Mouse (Mus musculus) limb, embryonic 11.5 days (tissue): ENCODE results near the gene Wnk4. TPM values are rescaled to one million over a fixed set of nuclear protein-coding genes. Genes with fewer than 3 reads are reported as not detected.
A peak's percentile ranks its signal among the peaks of the same experiment; 100 is the strongest.

Source experiments
- ATAC-seq: fragments of 200-750 bp; cut with Nextera tagmentation; 2 replicates; pipeline ENCODE4 v1.8.0; 2017; ENCODE audit warnings: low read depth; ENCODE audit not compliant: insufficient number of reproducible peaks, low FRiP score, low TSS enrichment
- DNase-seq: peaks from one replicate; pipeline ENCODE4 v3.0.0-alpha.2; 2015; ENCODE audit warnings: low spot score
- H3K27ac ChIP-seq: fragments of 300-500 bp; sonication (generic); replicated peaks from 2 replicates; pipeline ENCODE4 v1.5.1; 2014; ENCODE audit warnings: low read depth, mild to moderate bottlenecking, low read length
- H3K27me3 ChIP-seq: fragments of 300-500 bp; sonication (generic); 2 replicates; pipeline ENCODE4 v1.6.1; 2014; ENCODE audit warnings: mild to moderate bottlenecking, low read length, mixed read lengths; ENCODE audit not compliant: control insufficient read depth, insufficient read depth
- H3K36me3 ChIP-seq: fragments of 300-500 bp; sonication (generic); 2 replicates; pipeline ENCODE4 v1.6.1; 2014; ENCODE audit warnings: mild to moderate bottlenecking, low read length, moderate library complexity, mixed read lengths; ENCODE audit not compliant: control insufficient read depth, insufficient read depth
- H3K4me1 ChIP-seq: fragments of 300-500 bp; sonication (generic); 2 replicates; pipeline ENCODE4 v1.6.1; 2014; ENCODE audit warnings: low read length, mixed read lengths; ENCODE audit not compliant: control insufficient read depth, insufficient read depth
- H3K4me2 ChIP-seq: fragments of 300-500 bp; sonication (generic); 2 replicates; pipeline ENCODE4 v1.6.1; 2014; ENCODE audit warnings: low read depth, mild to moderate bottlenecking, moderate library complexity; ENCODE audit not compliant: severe bottlenecking
- H3K4me3 ChIP-seq: fragments of 300-500 bp; sonication (generic); 2 replicates; pipeline ENCODE4 v1.5.1; 2014; ENCODE audit warnings: low read depth, low read length
- H3K9ac ChIP-seq: fragments of 300-500 bp; sonication (generic); 2 replicates; pipeline ENCODE4 v1.6.1; 2014; ENCODE audit warnings: mild to moderate bottlenecking, low read length
- H3K9me3 ChIP-seq: fragments of 300-500 bp; sonication (generic); 2 replicates; pipeline ENCODE4 v1.6.1; 2016; ENCODE audit warnings: low read length; ENCODE audit not compliant: control insufficient read depth
- WGBS: fragments of 180-500 bp; shearing (Covaris S2); extraction: QIAGEN DNeasy Blood & Tissue Kit; methylation state at CpG from one replicate; pipeline ENCODE4 v1.1.7; 2014; 5-methylcytosine and 5-hydroxymethylcytosine counted together
- polyA plus RNA-seq: library from polyadenylated mRNA; unstranded; fragments of >200 nt; fragmentation: Nextera tagmentation; extraction: Ambion mirVana; gene quantifications from 2 replicates; pipeline ENCODE4 v1.2.1, GENCODE M21; 2014

The Wnk4 gene
- polyA plus RNA-seq, 1 experiment from 2014 or later: 7.0 TPM

DNA sequence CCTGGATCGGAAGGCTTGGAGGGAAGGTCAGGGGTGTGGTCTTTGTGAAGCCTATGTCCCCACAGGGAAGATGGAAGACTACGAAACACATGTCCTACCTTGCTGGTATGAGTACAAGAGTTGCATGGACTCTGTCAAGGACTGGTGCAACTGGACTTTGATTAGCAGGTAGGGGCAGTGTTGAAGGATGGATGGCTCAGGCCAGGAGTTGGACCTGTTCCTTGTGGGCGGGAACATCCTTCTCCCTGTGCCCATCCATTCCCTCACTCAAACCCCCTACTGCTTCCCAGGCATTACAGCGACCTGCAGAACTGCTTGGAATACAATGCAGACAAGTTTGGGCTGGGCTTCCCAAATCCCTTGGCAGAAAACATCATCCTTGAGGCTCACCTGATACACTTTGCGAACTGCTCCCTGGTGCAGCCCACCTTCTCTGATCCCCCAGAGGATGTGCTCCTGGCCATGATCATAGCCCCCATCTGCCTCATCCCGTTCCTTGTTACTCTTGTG lies 12.8 kb upstream of the Wnk4 start:
- Histone ChIP-seq H3K27me3 (0 out of 2 replicates have a peak, but pooled peaks cover 5% of the 10 kb centered on the region), H3K4me1 (peaks cover 26% of the 10 kb centered on the region), H3K36me3 (no peaks in the 10 kb centered on the region), H3K9me3 (no peaks in the 10 kb centered on the region), H3K9ac (no peak overlapping the region), H3K4me3 (peak overlapping the region; percentile 2; the same call in 1 of the 2 replicates), H3K27ac (no peak overlapping the region), H3K4me2 (no peak overlapping the region)
- no peak for DNase-seq
- WGBS: 80% methylated on average over 6 of the region's 6 CpGs
- no peak for ATAC-seq

DNA sequence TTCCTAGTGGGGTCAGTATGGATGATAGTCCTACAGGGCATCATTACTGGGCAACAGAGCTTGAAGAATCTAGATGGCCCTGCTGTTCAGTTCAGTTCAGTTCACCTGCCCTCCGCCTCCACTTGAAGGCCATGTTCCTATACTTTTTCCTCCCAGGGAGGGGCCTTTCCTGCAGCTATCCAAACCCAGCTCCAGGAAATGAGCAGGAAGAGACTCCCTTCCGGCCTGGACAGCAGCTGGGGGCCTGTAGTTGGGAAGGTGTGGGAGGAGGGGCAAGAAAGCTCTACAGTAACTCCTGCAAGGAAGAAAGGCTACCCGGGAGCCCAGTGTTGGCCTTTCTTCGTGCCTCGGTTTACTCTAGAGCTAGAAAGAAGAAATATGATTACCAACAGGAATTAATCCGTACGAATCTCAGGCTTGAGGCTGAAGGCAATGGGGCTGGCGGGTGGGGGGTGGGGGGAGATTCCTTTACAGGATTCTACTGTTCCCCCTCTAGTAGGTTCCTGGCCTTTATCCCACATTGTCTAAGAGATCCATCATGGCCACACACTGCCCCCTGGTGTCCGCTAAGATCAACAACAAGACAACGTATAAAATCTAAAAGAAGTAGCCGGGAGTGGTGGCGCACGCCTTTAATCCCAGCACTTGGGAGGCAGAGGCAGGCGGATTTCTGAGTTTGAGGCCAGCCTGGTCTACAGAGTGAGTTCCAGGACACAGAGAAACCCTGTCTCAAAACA lies 11.9 kb upstream of the Wnk4 start:
- H3K9ac ChIP-seq: 0 out of 2 replicates have a peak overlapping the region, but pooled peaks have one; percentile 37
- H3K27ac ChIP-seq: no peak overlapping the region
- no peaks in the 10 kb centered on the region for H3K9me3 ChIP-seq
- peaks cover 27% of the 10 kb centered on the region for H3K4me1 ChIP-seq
- no peaks in the 10 kb centered on the region for H3K36me3 ChIP-seq
- WGBS: 32% methylated on average over 14 of the region's 14 CpGs
- ATAC-seq (no peak), DNase-seq (peak; percentile 72)
- no peak overlapping the region for H3K4me3 ChIP-seq
- no peak overlapping the region for H3K4me2 ChIP-seq
- 0 out of 2 replicates have a peak, but pooled peaks cover 5% of the 10 kb centered on the region for H3K27me3 ChIP-seq

DNA sequence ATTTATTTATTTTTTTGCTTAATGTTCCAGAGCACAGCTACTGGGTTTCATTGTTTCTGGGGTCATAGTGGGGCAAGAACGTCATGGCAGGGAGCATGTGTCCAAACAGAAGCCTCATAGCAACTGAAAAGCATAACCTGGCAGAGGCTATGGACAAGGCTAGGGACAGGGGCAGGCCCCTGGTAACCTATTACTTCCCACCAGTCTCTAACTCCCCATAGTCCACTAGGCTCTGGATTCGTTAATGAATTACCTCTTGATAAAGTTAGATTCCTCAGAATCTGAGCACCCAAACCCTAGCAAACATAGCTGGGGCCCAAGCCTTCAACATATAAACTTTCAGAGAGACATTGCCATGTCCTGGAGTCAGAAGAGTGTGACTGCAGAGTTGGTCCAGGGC lies 9.3 kb upstream of the Wnk4 start:
- 0 out of 2 replicates have a peak, but pooled peaks cover 2% of the 10 kb centered on the region for H3K27me3 ChIP-seq
- no peak overlapping the region for H3K9ac ChIP-seq
- no peak for ATAC-seq
- H3K27ac ChIP-seq: no peak overlapping the region
- 0 out of 2 replicates have a peak, but pooled peaks cover 2% of the 10 kb centered on the region for H3K36me3 ChIP-seq
- WGBS: 78% methylated on average over 2 of the region's 2 CpGs
- H3K4me2 ChIP-seq: no peak overlapping the region
- DNase-seq: no peak
- no peak overlapping the region for H3K4me3 ChIP-seq
- H3K4me1 ChIP-seq: peaks cover 9% of the 10 kb centered on the region
- H3K9me3 ChIP-seq: no peaks in the 10 kb centered on the region

DNA sequence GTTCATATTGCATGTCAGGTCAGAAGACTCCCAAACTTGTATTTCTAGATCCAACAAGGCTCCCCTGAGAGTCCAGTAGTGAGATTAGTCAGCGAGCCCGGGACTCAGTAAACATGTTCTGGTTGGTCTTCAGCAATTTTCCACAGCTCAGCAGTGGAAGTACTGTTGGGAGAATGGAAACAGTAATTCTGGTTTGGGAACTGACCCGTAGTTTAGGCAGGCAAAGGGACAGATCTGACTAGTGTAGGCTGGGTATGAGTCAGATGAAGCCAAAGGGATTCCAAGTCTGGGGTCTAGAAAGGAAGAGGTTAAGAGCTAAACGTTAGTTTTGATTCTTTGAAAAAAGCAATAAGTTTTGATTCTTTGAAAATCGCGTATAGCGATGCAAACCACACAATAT lies 7.4 kb upstream of the Wnk4 start:
- peak overlapping the region; percentile 69 for H3K4me2 ChIP-seq
- no peaks in the 10 kb centered on the region for H3K9me3 ChIP-seq
- H3K36me3 ChIP-seq: peaks cover 5% of the 10 kb centered on the region
- H3K9ac ChIP-seq: peak overlapping the region; percentile 87
- H3K27ac ChIP-seq: no peak overlapping the region
- WGBS: 17% methylated on average over 7 of the region's 7 CpGs
- peak overlapping the region; percentile 85 for H3K4me3 ChIP-seq
- no peaks in the 10 kb centered on the region for H3K27me3 ChIP-seq
- H3K4me1 ChIP-seq: peaks cover 9% of the 10 kb centered on the region
- no peak for ATAC-seq
- no peak for DNase-seq

DNA sequence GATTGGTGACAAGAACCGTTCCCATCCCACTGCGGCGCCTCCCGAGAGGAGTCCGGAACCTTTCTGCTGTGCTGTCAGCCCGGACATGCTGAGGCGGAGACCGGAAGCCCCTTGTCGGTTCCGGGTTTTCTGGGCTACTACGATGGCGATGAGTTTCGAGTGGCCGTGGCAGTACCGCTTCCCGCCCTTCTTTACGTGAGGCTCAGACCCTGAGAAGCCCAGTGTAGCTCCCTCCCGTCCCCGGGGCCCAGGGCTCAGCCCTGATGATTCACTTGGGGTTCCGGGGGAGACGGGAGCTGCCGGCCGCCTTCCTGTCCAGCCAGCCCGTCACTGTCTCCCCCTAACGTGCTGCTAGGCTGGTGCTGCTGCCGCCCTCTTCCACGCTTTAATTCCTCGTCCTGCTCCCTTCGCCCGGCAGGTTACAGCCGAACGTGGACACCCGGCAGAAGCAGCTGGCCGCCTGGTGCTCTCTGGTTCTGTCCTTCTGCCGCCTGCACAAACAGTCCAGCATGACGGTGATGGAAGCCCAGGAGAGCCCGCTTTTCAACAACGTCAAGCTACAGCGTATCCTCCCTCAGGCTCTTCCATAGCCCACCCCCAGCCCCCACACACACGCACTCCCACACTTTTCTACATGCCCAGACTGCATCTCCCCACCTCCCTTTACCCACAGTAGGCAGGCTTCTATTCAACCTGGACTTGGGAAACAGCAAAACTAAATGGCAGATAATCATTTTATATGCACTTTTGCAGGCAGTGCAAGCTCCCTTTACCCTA lies 6.6 kb upstream of the Wnk4 start, which contains the start of gene Vps25:
Vps25 (plus strand) TSS at position 95 of the 777 bp plus-strand sequence.
- DNase-seq (peak; percentile 89), ATAC-seq (peak; percentile 60; the same call in 1 of the 2 replicates)
- peaks cover 5% of the 10 kb centered on the region for H3K36me3 ChIP-seq
- peak within 1 kb of the TSS; percentile 69 for H3K4me2 ChIP-seq
- peak within 1 kb of the TSS; percentile 87 for H3K9ac ChIP-seq
- H3K27me3 ChIP-seq: no peaks in the 10 kb centered on the region
- H3K4me3 ChIP-seq: peak within 1 kb of the TSS; percentile 85
- 0% methylated on average over 40 of the region's 40 CpGs for WGBS
- H3K27ac ChIP-seq: peak within 1 kb of the TSS; percentile 43; the same call in 1 of the 2 replicates
- H3K9me3 ChIP-seq: no peaks in the 10 kb centered on the region
- H3K4me1 ChIP-seq: peaks cover 6% of the 10 kb centered on the region

DNA sequence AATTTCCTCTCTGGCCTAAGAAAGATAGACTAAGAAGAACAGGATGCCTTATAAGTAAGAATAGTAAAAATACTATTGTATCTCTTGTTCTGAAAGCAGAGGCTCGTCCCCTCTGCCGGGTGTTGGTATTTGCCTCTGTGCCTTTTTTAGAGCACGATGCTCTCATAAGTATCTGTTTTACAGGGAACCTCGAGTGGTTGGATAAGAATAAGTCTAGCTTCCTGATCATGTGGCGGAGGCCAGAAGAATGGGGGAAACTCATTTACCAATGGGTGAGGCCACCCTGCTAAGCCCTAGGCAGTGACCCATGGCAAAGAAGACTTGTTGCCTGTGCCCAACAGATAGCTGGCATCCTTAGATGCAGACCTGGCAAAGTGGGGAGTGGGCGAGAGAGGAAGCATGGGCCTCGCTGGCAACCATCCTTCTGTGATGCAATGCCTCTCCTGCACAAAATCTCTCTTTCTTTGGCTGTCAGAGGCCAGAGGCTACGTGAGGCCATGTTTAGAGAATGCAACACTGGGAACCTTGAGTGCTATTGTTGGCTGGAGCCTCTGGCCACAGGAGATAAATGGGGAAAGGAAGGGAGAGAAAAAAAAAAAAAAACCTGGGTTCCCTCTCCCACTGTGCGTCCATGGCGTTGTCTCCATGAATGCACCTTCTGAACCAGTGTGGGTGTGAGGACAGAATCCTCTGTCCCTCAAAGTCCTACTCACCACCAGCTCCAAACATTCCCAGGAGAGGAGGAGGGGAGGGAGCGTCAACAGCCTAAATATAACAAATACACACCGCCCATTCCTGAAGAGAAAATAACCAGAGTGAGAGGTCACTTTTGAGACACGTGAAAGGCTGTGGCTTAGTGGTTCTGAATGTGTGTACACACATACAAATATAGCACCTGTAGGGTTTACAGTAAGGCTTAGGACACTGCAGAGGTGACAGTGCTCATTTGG lies 4.3 kb upstream of the Wnk4 start:
- Histone ChIP-seq H3K4me2 (no peak overlapping the region), H3K9me3 (no peaks in the 10 kb centered on the region), H3K4me3 (no peak overlapping the region), H3K4me1 (peaks cover 15% of the 10 kb centered on the region), H3K27ac (no peak overlapping the region), H3K36me3 (peaks cover 5% of the 10 kb centered on the region), H3K27me3 (0 out of 2 replicates have a peak, but pooled peaks cover under 1% of the 10 kb centered on the region), H3K9ac (no peak overlapping the region)
- WGBS: 90% methylated on average over 13 of the region's 13 CpGs
- no peak for DNase-seq
- ATAC-seq: no peak

DNA sequence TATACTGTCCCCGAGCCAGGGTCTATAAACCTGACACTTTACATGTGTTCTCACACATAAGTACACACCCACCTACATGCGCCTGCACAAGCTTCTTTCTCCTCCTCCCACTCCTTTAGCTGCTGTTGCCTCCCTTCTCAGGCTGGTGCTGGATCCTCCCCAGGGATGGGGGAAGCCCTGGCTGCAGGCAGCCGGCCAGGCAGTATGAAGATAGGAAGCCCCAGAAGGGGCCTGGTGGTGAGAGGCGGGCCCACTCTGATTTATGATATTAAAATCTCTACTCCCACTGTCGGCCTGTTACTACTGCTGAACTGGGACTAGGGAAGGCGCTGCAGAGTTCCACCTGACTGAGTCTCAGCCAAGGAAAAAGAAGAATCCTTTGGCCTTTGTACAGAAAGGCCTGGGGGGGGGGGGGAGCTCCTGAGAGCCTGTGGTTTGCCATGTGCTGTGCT lies 1.1 kb upstream of the Wnk4 start:
- peak overlapping the region; percentile 97 for H3K4me2 ChIP-seq
- WGBS: 36% methylated on average over 6 of the region's 6 CpGs
- 0 out of 2 replicates have a peak overlapping the region, but pooled peaks have one; percentile 56 for H3K4me3 ChIP-seq
- ATAC-seq: no peak
- H3K9ac ChIP-seq: peak overlapping the region; percentile 27; the same call in 1 of the 2 replicates
- H3K36me3 ChIP-seq: peaks cover 5% of the 10 kb centered on the region
- no peaks in the 10 kb centered on the region for H3K9me3 ChIP-seq
- peaks cover 22% of the 10 kb centered on the region; the same call in 1 of the 2 replicates for H3K4me1 ChIP-seq
- DNase-seq: no peak
- H3K27me3 ChIP-seq: peaks cover 28% of the 10 kb centered on the region
- 0 out of 2 replicates have a peak overlapping the region, but pooled peaks have one; percentile 62 for H3K27ac ChIP-seq
